Mouse (Mus musculus) stomach, postnatal 0 days (tissue): ENCODE measurements around the gene Omp. TPM values are rescaled to one million over a fixed set of nuclear protein-coding genes. Genes with fewer than 3 reads are reported as not detected.

Experiments used
- ATAC-seq: fragments of 200-750 bp; cut with Nextera tagmentation; 2 replicates; pipeline ENCODE4 v1.8.0; 2017; ENCODE audit not compliant: low FRiP score, low TSS enrichment
- DNase-seq: peaks from one replicate; pipeline ENCODE4 v3.0.0-alpha.2; 2016; ENCODE audit warnings: low spot score
- H3K27ac ChIP-seq: fragments of 300-500 bp; sonication (generic); replicated peaks from 2 replicates; pipeline ENCODE4 v1.5.1; 2014; ENCODE audit warnings: mild to moderate bottlenecking, control low read depth
- H3K27me3 ChIP-seq: fragments of 300-500 bp; sonication (generic); 2 replicates; pipeline ENCODE4 v1.6.1; 2014; ENCODE audit warnings: low read length; ENCODE audit not compliant: control insufficient read depth, insufficient read depth
- H3K36me3 ChIP-seq: fragments of 300-500 bp; sonication (generic); 2 replicates; pipeline ENCODE4 v1.6.1; 2014; ENCODE audit warnings: low read length, mixed read lengths; ENCODE audit not compliant: control insufficient read depth, insufficient read depth
- H3K4me1 ChIP-seq: fragments of 300-500 bp; sonication (generic); replicated peaks from 2 replicates; pipeline ENCODE4 v1.6.1; 2014; ENCODE audit warnings: antibody characterized with exemption; ENCODE audit not compliant: control insufficient read depth, insufficient read depth
- H3K4me2 ChIP-seq: fragments of 300-500 bp; sonication (generic); replicated peaks from 2 replicates; pipeline ENCODE4 v1.6.1; 2014; ENCODE audit warnings: low read depth, mild to moderate bottlenecking, control low read depth, moderate library complexity
- H3K4me3 ChIP-seq: fragments of 300-500 bp; sonication (generic); 2 replicates; pipeline ENCODE4 v1.5.1; 2014; ENCODE audit warnings: low read depth, low read length, control low read depth
- H3K9ac ChIP-seq: fragments of 300-500 bp; sonication (generic); 2 replicates; pipeline ENCODE4 v1.6.1; 2014; ENCODE audit warnings: mild to moderate bottlenecking, low read length, control low read depth, mixed read lengths
- H3K9me3 ChIP-seq: fragments of 300-500 bp; sonication (generic); 2 replicates; pipeline ENCODE4 v1.6.1; 2016; ENCODE audit warnings: low read length; ENCODE audit not compliant: control insufficient read depth
- CTCF ChIP-seq: IDR thresholded peaks from 2 replicates; pipeline ENCODE4 v1.5.1; 2016; ENCODE audit warnings: antibody characterized with exemption, low read depth, mild to moderate bottlenecking, moderate library complexity
- EP300 ChIP-seq: optimal IDR thresholded peaks from 2 replicates; pipeline ENCODE3; 2016; ENCODE audit warnings: antibody characterized with exemption
- WGBS: fragments of 180-500 bp; shearing (Covaris S2); extraction: QIAGEN DNeasy Blood & Tissue Kit; methylation state at CpG from one replicate; pipeline ENCODE4 v1.1.7; 2014; 5-methylcytosine and 5-hydroxymethylcytosine counted together
- polyA plus RNA-seq: library from polyadenylated mRNA; unstranded; fragments of >200 nt; fragmentation: Nextera tagmentation; extraction: Ambion mirVana; gene quantifications from 2 replicates; pipeline ENCODE4 v1.2.1, GENCODE M21; 2015

Gene Omp
- polyA plus RNA-seq, 1 experiment from 2014 or later = 0.65 TPM

DNA sequence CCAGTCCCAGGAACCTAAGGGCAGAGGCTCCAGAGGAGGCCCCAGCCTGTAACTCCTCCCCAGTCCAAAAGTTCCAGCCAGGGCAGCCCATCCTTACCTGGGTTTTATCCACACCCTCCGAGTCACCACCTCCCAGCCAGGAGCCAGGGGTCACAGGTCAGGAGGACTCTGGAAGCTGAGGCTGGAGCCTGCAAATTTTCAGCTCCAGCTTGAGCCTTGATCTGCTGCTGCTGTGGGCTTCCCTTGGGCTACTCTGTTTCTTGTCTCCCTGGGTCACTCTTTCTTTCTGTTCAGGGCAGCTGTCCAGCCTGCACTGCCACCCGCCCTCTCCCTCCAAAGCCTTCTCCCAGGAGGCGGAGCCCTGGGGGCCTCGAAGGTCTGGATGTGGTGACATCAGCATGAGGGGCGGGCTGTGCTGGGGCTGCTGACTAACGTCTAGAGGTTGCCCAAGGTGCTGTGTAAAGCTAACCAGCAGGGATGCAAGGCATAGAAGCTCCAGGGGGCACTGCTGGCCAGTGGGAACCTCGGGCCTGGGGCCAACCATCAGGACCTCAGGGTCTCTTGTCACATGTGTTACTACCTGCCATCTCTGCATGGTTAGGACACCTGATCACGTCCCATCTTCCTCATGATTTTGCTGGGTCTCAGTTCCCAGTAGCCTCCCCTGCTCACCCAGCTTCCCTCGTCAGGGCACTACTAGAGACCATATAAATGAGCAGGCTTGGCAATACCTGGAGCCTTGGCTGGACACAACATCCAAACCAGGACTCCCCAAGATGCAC is 25.9 kb downstream of the Omp start, which contains the start of gene Myo7a:
Gene Myo7a, minus strand, starts transcription at position 346 of the 782 bp plus-strand sequence.
- Histone ChIP-seq H3K4me2 (peak within 1 kb of the TSS; percentile 55), H3K27ac (no peak within 1 kb of the TSS), H3K9me3 (no peaks in the 10 kb centered on the region), H3K4me3 (no peak within 1 kb of the TSS), H3K4me1 (0 out of 2 replicates have a peak, but pooled peaks cover 3% of the 10 kb centered on the region), H3K36me3 (0 out of 2 replicates have a peak, but pooled peaks cover 2% of the 10 kb centered on the region), H3K9ac (no peak within 1 kb of the TSS), H3K27me3 (no peaks in the 10 kb centered on the region)
- peak; percentile 62 for ATAC-seq
- TF ChIP-seq EP300 (no peak), CTCF (0 out of 2 replicates have a peak, but pooled peaks have one; percentile 3)
- 43% methylated on average over 9 of the region's 9 CpGs for WGBS
- DNase-seq = peak; percentile 65

DNA sequence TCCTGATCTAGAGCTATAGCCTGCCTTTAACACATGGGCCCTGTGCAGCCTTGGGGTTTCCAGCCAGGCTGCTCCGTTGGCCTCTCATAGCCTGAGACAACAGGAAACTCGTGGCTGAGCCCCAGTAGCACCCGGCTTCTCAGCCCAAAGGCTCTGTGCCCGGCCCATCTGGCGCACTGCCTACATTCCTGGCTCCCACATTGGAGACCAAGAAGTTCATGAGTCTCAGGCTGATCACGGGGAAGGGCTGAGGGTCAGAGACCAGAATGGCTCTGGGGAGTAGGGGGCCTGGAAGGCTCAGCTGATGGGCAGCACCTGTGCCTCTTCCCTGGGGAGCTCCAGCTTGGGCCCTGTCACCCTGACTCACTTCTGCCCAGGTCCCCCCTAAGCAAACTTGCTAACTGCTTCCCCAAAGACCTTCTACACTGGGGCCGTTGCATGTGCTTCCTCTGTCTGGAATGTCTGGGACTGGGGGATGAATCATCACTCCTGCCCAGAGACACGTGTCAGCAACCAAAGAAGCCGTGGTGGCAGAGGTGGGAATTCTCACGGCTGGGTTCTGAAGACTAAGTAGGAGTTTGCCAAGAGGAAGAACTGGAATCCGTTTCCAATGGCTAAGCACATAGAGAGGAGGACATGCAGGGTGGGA is 28.2 kb downstream of the Omp start:
- ATAC-seq = no peak
- Histone ChIP-seq H3K27me3 (no peaks in the 10 kb centered on the region), H3K4me1 (0 out of 2 replicates have a peak, but pooled peaks cover 3% of the 10 kb centered on the region), H3K4me3 (no peak overlapping the region), H3K4me2 (no peak overlapping the region), H3K9me3 (no peaks in the 10 kb centered on the region), H3K9ac (no peak overlapping the region), H3K36me3 (no peaks in the 10 kb centered on the region), H3K27ac (no peak overlapping the region)
- no peak for TF ChIP-seq EP300
- TF ChIP-seq CTCF = no peak
- WGBS = 33% methylated on average over 11 of the region's 11 CpGs
- DNase-seq = peak; percentile 64

DNA sequence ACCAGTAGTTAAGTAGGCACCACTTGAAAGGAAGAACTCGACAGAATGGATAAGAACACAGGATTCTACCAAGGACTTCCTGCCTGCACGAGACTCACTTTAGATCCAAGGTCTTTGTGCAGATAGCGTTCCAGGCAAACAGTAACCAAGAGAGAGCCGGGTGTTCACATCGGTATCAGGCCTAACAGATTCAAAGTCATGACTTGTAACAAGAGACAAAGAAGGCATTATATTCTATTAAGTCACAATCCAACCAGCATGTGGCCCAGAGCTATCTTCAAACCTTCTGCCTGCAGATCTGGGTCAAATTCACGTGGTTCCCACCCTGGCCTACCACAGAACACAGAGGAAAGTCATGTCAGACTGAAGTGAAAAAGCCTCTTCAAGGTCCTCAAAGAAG is 30.6 kb downstream of the Omp start:
- H3K9ac ChIP-seq = no peak overlapping the region
- no peak overlapping the region for H3K4me3 ChIP-seq
- TF ChIP-seq EP300 = no peak
- no peak for TF ChIP-seq CTCF
- 49% methylated on average over 6 of the region's 6 CpGs for WGBS
- H3K27ac ChIP-seq = no peak overlapping the region
- H3K9me3 ChIP-seq = no peaks in the 10 kb centered on the region
- H3K4me2 ChIP-seq = no peak overlapping the region
- H3K4me1 ChIP-seq = 0 out of 2 replicates have a peak, but pooled peaks cover 3% of the 10 kb centered on the region
- ATAC-seq (no peak), DNase-seq (no peak)
- no peaks in the 10 kb centered on the region for H3K36me3 ChIP-seq
- no peaks in the 10 kb centered on the region for H3K27me3 ChIP-seq

DNA sequence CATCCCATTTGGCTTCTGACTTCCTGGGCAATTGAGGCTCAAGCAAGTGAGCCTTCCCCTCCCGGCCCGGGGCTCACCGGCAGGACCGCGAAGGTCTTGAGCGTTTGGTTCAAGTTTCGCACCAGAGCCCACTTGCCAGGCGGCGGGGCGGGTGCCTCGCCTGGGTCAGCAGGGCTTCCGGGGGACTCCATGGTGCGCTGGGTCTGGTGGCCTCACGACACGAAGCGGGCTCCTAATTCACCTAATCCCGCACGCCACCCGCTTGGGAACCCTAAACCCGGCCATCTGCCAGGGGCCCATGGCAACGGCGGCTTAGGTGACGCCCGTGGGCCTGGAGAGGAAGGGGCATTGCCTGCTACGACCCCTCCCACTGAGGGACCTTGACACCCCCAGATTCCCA is 34.1 kb downstream of the Omp start:
- Histone ChIP-seq H3K9me3 (no peaks in the 10 kb centered on the region), H3K4me2 (peak overlapping the region; percentile 45), H3K4me1 (no peaks in the 10 kb centered on the region), H3K36me3 (no peaks in the 10 kb centered on the region), H3K27me3 (no peaks in the 10 kb centered on the region), H3K4me3 (peak overlapping the region; percentile 12; the same call in 1 of the 2 replicates), H3K9ac (peak overlapping the region; percentile 48; the same call in 1 of the 2 replicates), H3K27ac (no peak overlapping the region)
- WGBS = 12% methylated on average over 25 of the region's 25 CpGs
- TF ChIP-seq EP300 = no peak
- ATAC-seq = no peak
- no peak for DNase-seq

DNA sequence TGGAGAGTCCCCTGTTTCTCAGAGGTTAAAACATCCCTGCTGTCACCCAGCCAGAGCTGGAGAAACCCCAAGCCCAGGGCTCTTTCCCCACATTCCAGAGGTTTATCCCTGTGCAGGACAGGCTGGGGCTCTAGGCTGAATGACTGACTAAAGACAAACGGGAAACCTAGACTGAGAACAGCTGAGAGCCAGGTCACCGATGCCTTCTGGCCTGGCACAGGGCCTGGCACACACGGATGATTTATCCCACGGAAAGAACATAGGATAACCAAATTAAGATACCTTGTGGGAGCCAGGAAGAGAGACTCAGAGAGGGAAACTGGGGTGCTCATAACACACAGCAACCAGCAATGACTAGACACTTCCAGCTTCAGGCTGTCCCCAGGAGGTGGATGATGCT is 35.5 kb downstream of the Omp start:
- H3K4me1 ChIP-seq = no peaks in the 10 kb centered on the region
- H3K9me3 ChIP-seq = no peaks in the 10 kb centered on the region
- ATAC-seq = no peak
- no peak overlapping the region for H3K4me2 ChIP-seq
- no peak overlapping the region for H3K9ac ChIP-seq
- no peaks in the 10 kb centered on the region for H3K27me3 ChIP-seq
- DNase-seq = no peak
- WGBS = 57% methylated on average over 4 of the region's 4 CpGs
- H3K27ac ChIP-seq = no peak overlapping the region
- TF ChIP-seq EP300 (no peak), CTCF (no peak)
- no peaks in the 10 kb centered on the region for H3K36me3 ChIP-seq
- no peak overlapping the region for H3K4me3 ChIP-seq
